Mouse (Mus musculus) heart, adult 18-20 months (tissue): ENCODE measurements around the gene Fam198b. TPM values are rescaled to one million over a fixed set of nuclear protein-coding genes. Genes with fewer than 3 reads are reported as not detected.

Experiments
- DNase-seq, 2 experiments: peaks; one replicate each; pipeline ENCODE4 v3.0.0; 2021 to 2022; ENCODE audit warnings: mixed read lengths in 1 of 2
- long read RNA-seq, 2 experiments: library from polyadenylated mRNA; stranded (forward); transcript quantifications; one replicate each; pipeline ENCODE4 v2.0.0; 2021
- total RNA-seq, 2 experiments: library from RNA; stranded (reverse); gene quantifications; 2 replicates each; pipeline ENCODE4 v1.2.3; 2021

Gene Fam198b
- 10 to 100 TPM in 1 of 2 experiments, 1 to 10 TPM in 1; 8.6 to 11.9 TPM for total RNA-seq
- long read RNA-seq, experiment 1, full-length matches to known transcripts: 1 of 2 reads
- long read RNA-seq, experiment 1, partial matches to known transcripts: 0 of 2 reads
- long read RNA-seq, experiment 1, other reads (novel, unspliced or antisense): 1 of 2 reads
- long read RNA-seq, experiment 2, full-length matches to known transcripts: 2 of 2 reads
- long read RNA-seq, experiment 2, partial matches to known transcripts: 0 of 2 reads
- long read RNA-seq, experiment 2, other reads (novel, unspliced or antisense): 0 of 2 reads

GRCm38 (mm10) chr3:79884305-79884704 lies at the start of gene Fam198b:
Fam198b (plus strand) TSS chr3:79884533.
- peak in 1 of 2 experiments; percentile 33 for DNase-seq

- no peak for DNase-seq
Observed at GRCm38 (mm10) chr3:79838751-79839150, 45.6 kb upstream of the Fam198b start.

DNA sequence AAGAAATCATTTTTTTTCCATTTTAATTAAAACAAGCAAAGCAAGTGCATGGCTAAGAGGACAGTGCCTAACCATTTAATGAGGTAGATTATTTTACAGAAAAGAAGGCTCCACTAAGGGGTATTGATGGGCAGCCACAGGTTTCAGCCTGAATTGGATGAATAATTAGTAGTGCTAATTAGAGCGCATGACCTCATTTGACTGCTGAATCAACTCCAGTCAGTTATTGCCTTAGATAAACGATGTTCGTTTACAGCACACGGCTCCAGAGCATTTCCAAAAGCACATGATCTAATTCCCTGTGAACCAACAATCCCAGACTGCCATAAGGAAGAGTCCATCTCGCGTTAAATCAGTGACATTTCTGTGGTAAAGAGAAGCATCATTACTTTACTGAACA lies 42.9 kb upstream of the Fam198b start:
- no peak for DNase-seq

DNA sequence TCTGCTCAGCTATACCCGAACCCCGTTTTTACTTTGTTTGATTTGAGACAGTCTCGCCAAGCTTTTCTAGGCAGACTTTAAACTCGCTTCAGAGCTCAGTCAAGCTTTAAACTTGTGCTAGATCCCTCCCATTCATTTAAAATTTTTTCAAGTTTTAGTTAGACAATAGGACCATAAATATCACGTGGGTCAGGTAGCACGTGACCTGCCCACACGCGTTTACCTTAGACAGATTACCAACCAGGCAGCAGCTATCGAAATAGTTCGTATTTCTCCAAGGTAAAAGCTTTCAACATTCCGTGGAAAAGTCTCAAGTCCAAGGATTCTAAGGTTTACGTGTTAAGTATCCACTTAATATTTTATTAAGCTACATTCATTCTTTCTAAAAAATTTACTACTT lies 42.2 kb upstream of the Fam198b start:
- peak; percentile 29 to 50 for DNase-seq

DNA sequence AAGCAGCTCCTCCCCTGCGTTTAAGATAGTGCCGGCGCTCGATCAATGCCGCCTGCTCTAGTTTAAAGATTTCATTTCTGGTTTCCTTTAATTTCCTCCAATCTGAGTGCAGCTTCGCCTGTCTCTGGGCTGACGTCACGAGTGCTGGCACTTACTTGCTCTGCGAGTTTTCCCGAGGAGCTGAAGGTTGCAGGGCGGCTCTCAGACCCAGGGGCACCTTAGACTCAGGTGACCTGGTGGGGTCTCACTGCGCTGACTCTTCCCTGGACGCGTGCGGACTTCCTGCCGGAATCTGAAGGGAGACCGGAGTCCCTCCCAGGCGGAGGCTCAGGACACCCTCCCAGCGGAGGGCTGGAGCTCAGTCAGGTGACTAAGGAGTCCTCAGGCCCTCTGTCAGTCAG lies 41.7 kb upstream of the Fam198b start:
- DNase-seq: peak; percentile 76 to 83

DNA sequence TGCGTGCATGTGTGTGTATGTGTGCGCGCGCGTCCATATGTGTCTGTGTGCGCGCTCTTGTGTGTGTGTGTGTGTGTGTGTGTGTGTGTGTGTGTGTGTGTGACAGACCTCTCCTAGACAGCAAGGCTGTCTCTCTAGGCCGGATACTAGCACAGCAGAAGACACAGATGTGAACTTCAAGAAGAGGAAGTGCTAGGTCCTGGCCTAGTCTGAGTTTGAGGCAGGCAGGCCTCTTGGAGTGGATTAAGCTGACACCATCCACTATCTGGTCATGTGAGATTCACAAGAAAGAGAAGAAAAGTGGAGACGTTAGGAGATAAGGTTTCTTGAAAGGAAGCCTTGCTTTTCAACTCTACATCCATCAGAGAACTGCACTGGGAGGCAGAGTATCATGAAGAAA lies 40.3 kb upstream of the Fam198b start:
- DNase-seq: peak in 1 of 2 experiments; percentile 40

DNA sequence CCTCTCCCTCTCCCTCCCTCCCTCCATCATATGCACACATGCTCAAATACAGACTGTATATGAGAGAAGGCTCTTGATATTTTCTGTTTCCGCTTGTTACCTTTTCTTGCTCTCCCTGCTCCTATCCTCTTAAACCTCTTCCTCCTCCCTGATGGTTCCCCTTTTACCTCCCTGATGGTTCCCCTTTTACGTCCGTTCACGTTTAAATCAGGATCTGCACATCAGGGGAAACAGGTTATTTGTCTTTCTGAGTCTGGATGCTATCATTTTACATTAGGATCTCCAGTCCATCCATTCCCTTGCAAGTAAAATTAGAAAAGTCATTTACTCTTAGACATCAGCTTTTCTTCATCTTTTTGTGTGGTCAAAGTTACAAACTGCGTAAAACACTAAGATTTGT lies 37.7 kb upstream of the Fam198b start:
- no peak for DNase-seq

DNA sequence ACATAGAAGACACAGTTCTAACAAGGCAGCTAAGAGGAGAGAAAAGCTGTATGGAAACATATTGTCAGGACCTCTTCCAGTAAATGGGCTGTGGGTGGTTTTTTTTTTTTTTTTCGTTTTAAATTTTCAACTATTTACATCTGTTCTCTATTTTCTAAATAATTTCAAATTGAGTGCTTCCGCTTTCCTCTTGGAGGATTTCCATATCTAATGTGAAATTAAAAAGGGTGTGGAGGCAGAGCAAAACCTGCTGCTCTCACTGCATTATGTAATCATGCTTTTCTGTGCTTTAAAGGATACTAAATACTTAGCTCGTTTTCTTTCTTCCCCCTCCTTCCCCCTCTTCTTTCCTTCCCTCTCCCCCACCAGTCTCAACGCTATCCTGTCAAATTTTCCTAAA lies 35.5 kb upstream of the Fam198b start:
- DNase-seq: no peak

- no peak for DNase-seq
Observed at GRCm38 (mm10) chr3:79849621-79850020, 34.7 kb upstream of the Fam198b start.

DNA sequence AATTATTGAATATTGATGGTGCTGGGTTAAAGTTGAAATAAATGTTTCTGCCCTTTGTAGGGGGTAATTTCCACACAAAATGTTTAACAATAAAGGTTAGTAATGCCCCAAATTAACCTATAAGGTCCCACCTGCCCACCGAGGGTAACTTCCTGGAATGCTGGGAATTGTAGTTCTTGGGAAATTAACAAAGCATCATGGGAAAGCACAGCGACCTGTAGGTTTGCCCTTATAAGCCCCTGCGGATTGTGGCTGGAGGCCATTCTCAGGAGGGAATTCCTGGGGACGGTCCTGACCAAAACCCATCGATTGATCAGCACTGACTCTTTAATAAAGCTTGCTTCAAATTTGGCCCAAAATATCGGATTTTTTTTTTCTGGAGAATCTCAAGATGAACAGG lies 33.7 kb upstream of the Fam198b start:
- no peak for DNase-seq

- DNase-seq: no peak
Observed at GRCm38 (mm10) chr3:79852108-79852507, 32.2 kb upstream of the Fam198b start.

DNA sequence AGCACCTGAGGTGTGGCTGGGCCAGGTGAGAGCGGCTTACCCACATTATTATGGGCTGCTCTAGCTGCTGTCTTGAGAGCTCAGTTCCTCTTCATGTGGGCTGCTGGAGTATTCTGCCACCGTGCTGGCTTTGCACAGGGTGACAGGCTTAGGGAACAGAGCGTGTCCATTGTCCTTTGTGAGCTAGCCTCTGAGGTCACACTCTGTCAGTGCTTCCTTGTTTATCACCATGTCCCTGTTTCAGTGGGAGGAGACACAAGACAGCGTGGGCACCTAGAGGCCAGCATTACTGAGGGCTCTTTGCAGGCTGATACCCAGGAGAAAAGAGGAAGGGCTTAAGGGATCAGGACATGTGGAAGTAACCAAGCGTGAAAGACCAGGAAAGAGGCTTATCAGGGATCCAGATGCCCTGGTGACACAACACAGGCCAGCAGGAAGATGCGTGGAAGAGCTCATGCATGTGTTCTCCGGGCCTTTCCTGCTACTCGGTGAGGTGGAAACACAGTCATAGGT lies 31.6 kb upstream of the Fam198b start, which contains the start of gene Tmem144:
TSS of gene Tmem144 (minus strand) at position 120 of the 513 bp plus-strand sequence.
- peak in 1 of 2 experiments; percentile 5 for DNase-seq

DNA sequence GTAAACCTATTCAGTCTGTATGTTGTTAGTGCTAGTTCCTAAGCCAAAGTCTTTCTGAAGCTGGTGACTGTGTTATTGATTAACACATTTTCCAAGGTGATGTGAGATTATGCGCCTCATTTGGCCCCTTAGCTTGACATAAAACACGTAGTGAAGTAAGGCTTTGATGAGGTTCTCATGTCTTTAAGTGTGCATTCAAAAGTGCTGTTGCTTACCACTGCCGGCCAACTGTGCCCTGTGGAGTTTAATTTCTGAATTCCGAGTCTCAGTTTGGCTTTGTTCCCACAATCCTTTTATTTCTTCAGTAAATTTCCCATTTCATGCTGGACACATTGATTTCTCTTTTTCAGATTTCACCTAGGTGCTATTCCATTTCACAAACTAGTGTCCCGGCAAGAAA lies 26.6 kb upstream of the Fam198b start:
- no peak for DNase-seq

DNA sequence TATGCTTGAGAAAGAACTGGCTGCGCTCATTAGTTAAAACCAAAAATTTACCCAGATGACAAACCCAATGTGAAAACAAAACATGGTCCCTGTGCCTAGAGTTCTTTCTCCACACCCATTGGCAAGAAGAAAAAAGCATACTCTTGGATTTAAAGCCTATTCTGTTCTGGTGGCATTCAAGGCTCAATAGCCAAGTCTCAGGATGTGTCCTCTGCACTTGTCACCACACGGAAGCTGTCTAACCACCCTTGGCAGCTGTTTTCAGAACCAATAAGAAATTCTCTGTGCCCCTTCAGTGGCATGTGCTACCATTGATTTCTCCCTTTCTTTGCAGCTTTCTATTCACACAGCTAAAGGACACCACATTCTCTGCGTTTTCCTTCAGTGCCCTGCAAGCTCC lies 26.1 kb upstream of the Fam198b start:
- no peak for DNase-seq

GRCm38 (mm10) chr3:79864824-79865223 lies 19.5 kb upstream of the Fam198b start:
- no peak for DNase-seq

DNA sequence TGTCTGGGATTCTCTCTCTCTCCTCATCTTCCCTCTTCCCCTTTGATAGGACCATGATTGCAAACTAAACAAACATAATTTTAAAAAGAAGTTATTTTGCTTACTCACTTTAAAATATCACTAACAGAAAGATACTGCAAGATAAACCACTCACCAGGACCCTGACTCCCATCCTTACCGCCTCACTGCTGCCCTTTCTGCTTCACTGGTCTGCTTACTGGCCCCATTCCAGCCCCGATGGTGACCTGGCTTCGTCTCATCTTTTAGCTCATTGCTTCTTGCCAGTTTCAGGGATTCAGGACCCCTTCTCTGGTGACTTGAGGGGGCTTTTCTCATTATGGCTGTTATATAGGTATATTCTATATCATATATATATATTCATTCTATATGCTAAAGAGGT lies 18.2 kb upstream of the Fam198b start:
- DNase-seq: no peak

GRCm38 (mm10) chr3:79866526-79866925 lies 17.8 kb upstream of the Fam198b start:
- no peak for DNase-seq

DNA sequence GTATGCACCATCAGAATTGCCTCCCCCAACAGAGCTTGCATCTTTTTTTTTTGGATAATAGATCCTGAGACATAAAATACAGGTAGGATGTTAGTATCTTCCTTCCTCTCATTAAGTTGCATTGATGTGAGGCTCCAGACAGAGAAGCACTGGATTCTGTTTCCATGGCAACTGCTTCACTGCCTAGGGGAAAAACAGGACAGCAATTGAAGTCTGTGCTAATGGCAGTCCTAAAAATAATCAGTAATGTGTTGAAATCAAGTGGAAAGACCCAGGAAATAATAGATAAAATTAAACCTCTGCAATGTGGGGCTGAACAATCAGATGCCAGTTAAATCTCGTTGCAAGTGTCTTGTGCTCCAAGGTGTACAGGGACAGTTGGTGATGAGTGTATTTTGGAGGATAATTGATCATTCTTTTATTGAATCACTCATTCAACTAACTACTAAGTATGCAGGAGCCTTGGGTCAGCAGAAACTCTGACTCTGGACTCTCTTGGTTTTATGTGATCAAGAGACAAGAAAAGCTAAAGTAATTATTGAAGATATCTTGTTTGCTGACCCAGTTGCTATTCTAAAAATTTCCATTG lies 17.1 kb upstream of the Fam198b start:
- no peak for DNase-seq

DNA sequence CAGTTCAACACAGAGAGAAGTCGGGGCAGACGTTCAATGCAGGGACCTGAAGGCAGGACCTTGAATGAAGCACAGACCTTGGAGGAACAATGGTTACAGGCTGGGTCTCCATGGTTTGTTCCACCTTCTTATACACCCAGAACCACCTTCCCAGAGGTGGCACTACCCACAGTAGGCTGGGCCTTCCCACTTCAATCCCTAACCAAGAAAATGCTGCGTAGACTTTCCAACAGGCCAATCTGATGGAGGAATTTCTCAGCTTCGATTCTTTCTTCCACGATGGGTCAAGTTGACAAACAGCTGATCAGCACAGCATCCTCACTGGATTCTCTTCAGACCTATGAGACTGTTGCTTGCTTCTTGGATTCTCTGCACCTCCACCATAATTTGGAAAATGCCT lies 8.9 kb upstream of the Fam198b start:
- no peak for DNase-seq

- no peak for DNase-seq
Observed at GRCm38 (mm10) chr3:79878350-79878749, 6.0 kb upstream of the Fam198b start.

DNA sequence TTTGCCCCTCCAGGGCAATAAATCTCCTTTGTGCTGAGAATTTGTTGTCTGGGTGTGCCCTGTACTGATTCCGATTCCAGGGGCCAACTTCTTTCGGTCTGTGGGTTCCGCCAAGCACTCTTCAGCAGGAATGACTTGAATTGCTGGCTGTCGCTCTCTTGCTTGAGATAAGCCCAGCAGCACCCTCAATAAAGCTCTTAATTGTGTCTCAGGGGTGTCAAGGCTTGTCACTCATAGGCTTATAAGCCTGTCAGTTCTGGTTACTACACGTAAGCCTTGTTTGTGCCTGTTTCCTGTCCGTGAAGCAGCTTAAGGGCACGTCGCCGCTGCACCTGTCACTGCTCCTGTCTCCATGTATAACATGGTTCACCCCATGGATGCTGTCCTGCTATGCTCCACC lies 5.1 kb upstream of the Fam198b start:
- DNase-seq: no peak

- no peak for DNase-seq
Observed at GRCm38 (mm10) chr3:79881645-79882044, 2.7 kb upstream of the Fam198b start.

GRCm38 (mm10) chr3:79883092-79883491 lies 1.2 kb upstream of the Fam198b start:
- peak; percentile 74 to 90 for DNase-seq

GRCm38 (mm10) chr3:79884761-79885189 lies 442 bp downstream of the Fam198b start:
- DNase-seq: peak; percentile 73 to 89
